Mouse (Mus musculus) splenic B cell, adult 2 months (primary cell): ENCODE measurements around the gene Ptov1.

ENCODE experiments used
- DNase-seq: peaks from one replicate; pipeline ENCODE4 v3.0.0-alpha.2; 2011; ENCODE audit warnings: low read depth, low spot score
- H3K27me3 ChIP-seq: 2 replicates; pipeline ENCODE4 v1.6.1; 2012; ENCODE audit warnings: mild to moderate bottlenecking, low read length, moderate library complexity, mixed read lengths; ENCODE audit not compliant: control insufficient read depth, poor library complexity, insufficient read depth, severe bottlenecking
- H3K36me3 ChIP-seq: 2 replicates; pipeline ENCODE4 v1.6.1; 2012; ENCODE audit warnings: mild to moderate bottlenecking, low read length, moderate library complexity, mixed read lengths; ENCODE audit not compliant: control insufficient read depth, poor library complexity, insufficient read depth, severe bottlenecking

Ptov1 gene

GRCm38 (mm10) chr7:44847772-44848171 lies 21.8 kb downstream of the Ptov1 start:
- no peaks in the 10 kb centered on the region for H3K27me3 ChIP-seq
- DNase-seq = no peak
- peaks cover 18% of the 10 kb centered on the region for H3K36me3 ChIP-seq

- Histone ChIP-seq H3K27me3 (no peaks in the 10 kb centered on the region), H3K36me3 (peaks cover 22% of the 10 kb centered on the region)
- no peak for DNase-seq
These were observed 22.8 kb downstream of the Ptov1 start for GRCm38 (mm10) chr7:44846804-44847203.

- H3K36me3 ChIP-seq = peaks cover 22% of the 10 kb centered on the region
These were observed 24.6 kb downstream of the Ptov1 start for GRCm38 (mm10) chr7:44845006-44845405.

GRCm38 (mm10) chr7:44841825-44842463 lies 27.6 kb downstream of the Ptov1 start:
- Histone ChIP-seq H3K36me3 (peaks cover 22% of the 10 kb centered on the region), H3K27me3 (no peaks in the 10 kb centered on the region)
- no peak for DNase-seq

More at GRCm38 (mm10) chr7:44845006-44845405, 24.6 kb downstream of the Ptov1 start:
- H3K27me3 ChIP-seq = no peaks in the 10 kb centered on the region
- no peak for DNase-seq

- H3K27me3 ChIP-seq = no peaks in the 10 kb centered on the region
- peaks cover 14% of the 10 kb centered on the region for H3K36me3 ChIP-seq
- DNase-seq = peak; percentile 67
These were observed 29.2 kb downstream of the Ptov1 start for GRCm38 (mm10) chr7:44840426-44840825.

GRCm38 (mm10) chr7:44839491-44840191 lies 29.9 kb downstream of the Ptov1 start:
- Histone ChIP-seq H3K27me3 (no peaks in the 10 kb centered on the region), H3K36me3 (peaks cover 13% of the 10 kb centered on the region)
- peak; percentile 82 for DNase-seq

GRCm38 (mm10) chr7:44839171-44839490 lies 30.5 kb downstream of the Ptov1 start:
- Histone ChIP-seq H3K36me3 (peaks cover 9% of the 10 kb centered on the region), H3K27me3 (no peaks in the 10 kb centered on the region)
- DNase-seq = no peak

GRCm38 (mm10) chr7:44838073-44838472 lies 31.5 kb downstream of the Ptov1 start:
- no peak for DNase-seq
- Histone ChIP-seq H3K27me3 (no peaks in the 10 kb centered on the region), H3K36me3 (peaks cover 4% of the 10 kb centered on the region)

GRCm38 (mm10) chr7:44836423-44837053 lies 33.0 kb downstream of the Ptov1 start:
- no peaks in the 10 kb centered on the region; the same call in none of the 2 replicates for H3K36me3 ChIP-seq
- DNase-seq = peak; percentile 33
- H3K27me3 ChIP-seq = no peaks in the 10 kb centered on the region

- H3K36me3 ChIP-seq = peaks cover under 1% of the 10 kb centered on the region
- no peaks in the 10 kb centered on the region for H3K27me3 ChIP-seq
- peak; percentile 83 for DNase-seq
These were observed 33.6 kb downstream of the Ptov1 start for GRCm38 (mm10) chr7:44836016-44836404.

- H3K36me3 ChIP-seq = peaks cover 3% of the 10 kb centered on the region
- peak; percentile 72 for DNase-seq
These were observed 34.1 kb downstream of the Ptov1 start for GRCm38 (mm10) chr7:44835373-44836015.

GRCm38 (mm10) chr7:44832763-44833162 lies 36.8 kb downstream of the Ptov1 start:
- H3K27me3 ChIP-seq = no peaks in the 10 kb centered on the region

More at GRCm38 (mm10) chr7:44835373-44836015, 34.1 kb downstream of the Ptov1 start:
- H3K27me3 ChIP-seq = no peaks in the 10 kb centered on the region

GRCm38 (mm10) chr7:44828706-44829105 lies 40.9 kb downstream of the Ptov1 start:
- no peak for DNase-seq
- Histone ChIP-seq H3K27me3 (no peaks in the 10 kb centered on the region), H3K36me3 (peaks cover 5% of the 10 kb centered on the region)

More at GRCm38 (mm10) chr7:44832763-44833162, 36.8 kb downstream of the Ptov1 start:
- DNase-seq = no peak
- H3K36me3 ChIP-seq = peaks cover 5% of the 10 kb centered on the region

- no peak for DNase-seq
- peaks cover 5% of the 10 kb centered on the region for H3K36me3 ChIP-seq
- no peaks in the 10 kb centered on the region for H3K27me3 ChIP-seq
These were observed 42.8 kb downstream of the Ptov1 start for GRCm38 (mm10) chr7:44826771-44827170.

GRCm38 (mm10) chr7:44824872-44825271 lies 44.7 kb downstream of the Ptov1 start:
- peak; percentile 89 for DNase-seq
- Histone ChIP-seq H3K36me3 (no peaks in the 10 kb centered on the region; the same call in 1 of the 2 replicates), H3K27me3 (no peaks in the 10 kb centered on the region)
